20 mouse cellular contexts compared by ENCODE assay signal in the genomic region with DNA sequence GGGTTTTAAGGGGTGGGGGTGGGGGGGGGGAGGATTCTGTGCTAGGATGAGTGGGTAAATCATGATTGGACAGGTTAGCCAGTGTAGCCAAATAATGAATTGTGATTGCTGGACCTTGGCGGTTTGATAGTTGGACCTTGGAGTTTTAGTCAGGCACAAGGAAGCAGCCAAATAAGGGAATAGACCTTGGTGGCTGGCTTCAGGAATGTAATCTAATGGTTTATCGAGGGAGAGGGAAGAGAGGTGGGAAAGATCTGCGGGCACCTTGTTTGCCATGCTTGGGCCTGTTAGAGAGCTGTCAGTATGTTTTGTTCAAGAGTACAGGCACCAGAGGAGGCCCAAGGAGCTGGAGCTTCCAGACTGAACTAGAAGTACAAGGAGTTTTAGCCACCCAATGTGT. TPM values are rescaled to one million over a fixed set of nuclear protein-coding genes. Genes with fewer than 3 reads are reported as not detected.
A peak's percentile ranks its signal among the peaks of the same experiment; 100 is the strongest.
DNase-seq lines count a peak whose midpoint lies in the region; ATAC-seq and TF ChIP-seq lines count a peak whose summit lies in the region.
"Had no signal": no experiment of that assay in that cellular context is flagged by ENCODE, and none has a peak within 500 bp of the region (broad histone marks: within the 10 kb centered on the region; RNA-seq: fewer than 3 reads in every experiment).

No protein-coding gene starts in this region.

- no peaks in the 10 kb centered on the region for H3K9me3 ChIP-seq in intestine, postnatal 0 days (ENCODE audit: control insufficient read depth)
- H3K9me3 ChIP-seq in hindbrain, embryonic 12.5 days (replicated peaks): no peaks in the 10 kb centered on the region
- H3K9me3 ChIP-seq: embryonic facial prominence, embryonic 12.5 days; hindbrain, embryonic 10.5 days; limb, embryonic 15.5 days had no signal

- no peaks in the 10 kb centered on the region for H3K4me1 ChIP-seq in intestine, postnatal 0 days (replicated peaks; ENCODE audit: control insufficient read depth, insufficient read depth, low read length)
- H3K4me1 ChIP-seq in hindbrain, embryonic 12.5 days: no peaks in the 10 kb centered on the region
- H3K4me1 ChIP-seq: embryonic facial prominence, embryonic 12.5 days; hindbrain, embryonic 10.5 days; limb, embryonic 15.5 days had no signal

- WGBS in intestine, postnatal 0 days: 37% methylated on average over 3 of the region's 3 CpGs
- 93% methylated on average over 3 of the region's 3 CpGs for WGBS in hindbrain, embryonic 12.5 days

- 0 out of 2 replicates have a peak overlapping the region, but pooled peaks have one; percentile 17 for H3K27ac ChIP-seq in intestine, postnatal 0 days (ENCODE audit: low read depth, low read length)
- no peak overlapping the region for H3K27ac ChIP-seq in hindbrain, embryonic 12.5 days
- H3K27ac ChIP-seq: embryonic facial prominence, embryonic 12.5 days; hindbrain, embryonic 10.5 days; limb, embryonic 15.5 days; stomach, postnatal 0 days had no signal

- H3K4me2 ChIP-seq in intestine, postnatal 0 days (replicated peaks; ENCODE audit: low read depth): no peak overlapping the region
- no peak overlapping the region for H3K4me2 ChIP-seq in hindbrain, embryonic 12.5 days (replicated peaks)
- H3K4me2 ChIP-seq: embryonic facial prominence, embryonic 12.5 days; limb, embryonic 15.5 days had no signal

- no peak for ATAC-seq in intestine, postnatal 0 days
- no peak for ATAC-seq in hindbrain, embryonic 12.5 days (ENCODE audit: low FRiP score)
- ATAC-seq: activated CD4-positive, CD25-positive, alpha-beta regulatory T cell, adult 4 months; CD4-positive, CD25-positive, alpha-beta regulatory T cell, adult 4 months; forebrain, embryonic 14.5 days; Patski had no signal

- DNase-seq in adrenal gland, adult 2 months: peak; percentile 81
- no peak for DNase-seq in adrenal gland, postnatal 4 days (ENCODE audit: low spot score in 2 of 2)
- DNase-seq in adrenal gland, adult 8-10 months: peak; percentile 69
- DNase-seq in kidney, postnatal 14 days: peak; percentile 51
- no peak for DNase-seq in left cerebral cortex, adult 18-20 months (ENCODE audit: low spot score in 2 of 2)
- DNase-seq: cerebellum, adult 11 months; cerebellum, postnatal 10 days; gastrocnemius, postnatal 36 days; right cerebral cortex, postnatal 4 days had no signal

- TF ChIP-seq CTCF in intestine, postnatal 0 days (IDR thresholded peaks at IDR 0.05; ENCODE audit: low read depth): no peak

- H3K27me3 ChIP-seq in intestine, postnatal 0 days (replicated peaks; ENCODE audit: control insufficient read depth, insufficient read depth, low read length): no peaks in the 10 kb centered on the region
- no peaks in the 10 kb centered on the region for H3K27me3 ChIP-seq in hindbrain, embryonic 12.5 days
- H3K27me3 ChIP-seq: embryonic facial prominence, embryonic 12.5 days; limb, embryonic 15.5 days; Patski had no signal

- no peak overlapping the region for H3K9ac ChIP-seq in intestine, postnatal 0 days (ENCODE audit: low read depth, low read length)
- H3K9ac ChIP-seq in hindbrain, embryonic 12.5 days: no peak overlapping the region
- H3K9ac ChIP-seq: embryonic facial prominence, embryonic 12.5 days; limb, embryonic 15.5 days had no signal

- H3K4me3 ChIP-seq in intestine, postnatal 0 days (ENCODE audit: low read depth, low read length): no peak overlapping the region
- no peak overlapping the region for H3K4me3 ChIP-seq in hindbrain, embryonic 12.5 days
- H3K4me3 ChIP-seq: embryonic facial prominence, embryonic 12.5 days; hindbrain, embryonic 10.5 days; limb, embryonic 15.5 days had no signal

- peaks cover 14% of the 10 kb centered on the region for H3K36me3 ChIP-seq in intestine, postnatal 0 days (ENCODE audit: control insufficient read depth, insufficient read depth)
- H3K36me3 ChIP-seq in hindbrain, embryonic 12.5 days: peaks cover 18% of the 10 kb centered on the region

RNA-seq across cellular contexts. Expression of a gene that starts 22.9 kb away (rescaled TPM):
- 10 to 100 TPM in 1 of 2 experiments, 1 to 10 TPM in 1; 7.6 to 16.5 TPM for total RNA-seq in adrenal gland, adult 2 months (2021)
- 11.5 and 15.0 TPM in 2 replicates for polyA plus RNA-seq in adrenal gland, adult 2 months (2012; rRNA removed)
- total RNA-seq in adrenal gland, postnatal 4 days (2021): 10 to 100 TPM; 24.3 to 27.6 TPM
- total RNA-seq in adrenal gland, adult 8-10 months (2022): 10 to 100 TPM; 10.9 to 32.1 (median 18.4) TPM
- 0.92 and 1.1 TPM in 2 replicates for polyA plus RNA-seq in intestine, postnatal 0 days (2015; fragmentation: Nextera tagmentation; extraction: Ambion mirVana)
- 10 to 100 TPM; 49.0 to 68.5 TPM for total RNA-seq in left cerebral cortex, adult 18-20 months (2021)
- 31.2 and 31.3 TPM in 2 replicates for polyA plus RNA-seq in hindbrain, embryonic 12.5 days (2016; fragmentation: Nextera tagmentation; extraction: Ambion mirVana)
- total RNA-seq: megakaryocyte-erythroid progenitor cell, adult 5-6 weeks had no signal
- polyA plus RNA-seq: activated CD4-positive, CD25-positive, alpha-beta regulatory T cell, adult 4 months; CD4-positive, CD25-positive, alpha-beta regulatory T cell, adult 4 months; Patski had no signal

RNA-seq across cellular contexts. Expression of a gene that starts 32.0 kb away (rescaled TPM):
- total RNA-seq in adrenal gland, adult 2 months (2021): 10 to 100 TPM; 36.2 to 36.9 TPM
- polyA plus RNA-seq in adrenal gland, adult 2 months (2012; rRNA removed): 2.0 and 2.1 TPM in 2 replicates
- 10 to 100 TPM; 41.5 to 46.1 TPM for total RNA-seq in adrenal gland, postnatal 4 days (2021)
- 10 to 100 TPM; 29.2 to 39.4 (median 34.0) TPM for total RNA-seq in adrenal gland, adult 8-10 months (2022)
- polyA plus RNA-seq in intestine, postnatal 0 days (2015; fragmentation: Nextera tagmentation; extraction: Ambion mirVana): 19.1 and 22.1 TPM in 2 replicates
- total RNA-seq in left cerebral cortex, adult 18-20 months (2021): 10 to 100 TPM; 61.8 to 64.3 TPM
- 51.9 and 52.8 TPM in 2 replicates for polyA plus RNA-seq in hindbrain, embryonic 12.5 days (2016; fragmentation: Nextera tagmentation; extraction: Ambion mirVana)

Comparison
In these comparisons a context has a peak if more than half of its experiments do, and no peak if none do; other contexts are left out.
1. DNase-seq: peak in adrenal gland, adult 2 months (single experiment), adrenal gland, adult 8-10 months (single experiment) and kidney, postnatal 14 days (single experiment); none in adrenal gland, postnatal 4 days (0 of 2) and left cerebral cortex, adult 18-20 months (0 of 2).